Mouse (Mus musculus) layer of hippocampus, adult 2 months (tissue): ENCODE measurements around the gene Armc10. TPM values are rescaled to one million over a fixed set of nuclear protein-coding genes. Genes with fewer than 3 reads are reported as not detected.
"Not testable (repeated sequence)": the region's sequence is repeated elsewhere in the genome, so short reads cannot be mapped to it uniquely, and the experiment has no call there.

Experiments used
- DNase-seq, 2 experiments: peaks; one replicate each; pipeline ENCODE4 v3.0.0; 2022; ENCODE audit warnings: low spot score in 2 of 2
- H3K27ac ChIP-seq: fragments of 200-600 bp; 2 replicates; pipeline ENCODE4 v1.8.1; 2022
- H3K4me3 ChIP-seq: fragments of 200-600 bp; 2 replicates; pipeline ENCODE4 v1.8.1; 2022; ENCODE audit warnings: mild to moderate bottlenecking
- CTCF ChIP-seq: fragments of 200-600 bp; conservative IDR thresholded peaks from 2 replicates; pipeline ENCODE4 v1.8.1; 2022; ENCODE audit warnings: antibody characterized with exemption, mild to moderate bottlenecking, moderate library complexity
- total RNA-seq, 2 experiments: library from RNA; stranded (reverse); gene quantifications; 2 replicates each; pipeline ENCODE4 v1.2.3; 2021

The Armc10 gene
- total RNA-seq, 2 experiments from 2014 or later = 20.6 to 23.3 TPM

DNA sequence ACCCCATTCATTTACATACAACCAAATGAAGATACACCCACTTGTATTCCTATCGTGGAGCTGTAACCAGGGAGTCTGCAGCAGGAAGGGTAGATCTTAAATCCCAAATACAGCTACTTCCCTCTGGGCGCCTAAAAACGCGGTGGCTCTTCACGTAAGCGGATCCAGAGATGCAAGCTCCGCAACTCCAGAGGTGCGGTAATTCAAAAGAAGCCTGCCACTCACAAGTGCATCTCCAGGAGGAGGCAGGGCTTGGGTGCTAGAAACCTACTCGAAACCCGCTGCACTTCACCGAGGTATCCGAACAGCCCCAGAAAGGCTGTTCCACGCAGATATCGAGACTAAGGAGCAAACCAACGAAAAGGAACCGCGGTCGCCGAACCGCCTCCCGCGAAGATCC lies 55.3 kb downstream of the Armc10 start:
- no peak for DNase-seq
- no peak for TF ChIP-seq CTCF
- peak overlapping the region; percentile 78 for H3K4me3 ChIP-seq
- H3K27ac ChIP-seq = peak overlapping the region; percentile 99

DNA sequence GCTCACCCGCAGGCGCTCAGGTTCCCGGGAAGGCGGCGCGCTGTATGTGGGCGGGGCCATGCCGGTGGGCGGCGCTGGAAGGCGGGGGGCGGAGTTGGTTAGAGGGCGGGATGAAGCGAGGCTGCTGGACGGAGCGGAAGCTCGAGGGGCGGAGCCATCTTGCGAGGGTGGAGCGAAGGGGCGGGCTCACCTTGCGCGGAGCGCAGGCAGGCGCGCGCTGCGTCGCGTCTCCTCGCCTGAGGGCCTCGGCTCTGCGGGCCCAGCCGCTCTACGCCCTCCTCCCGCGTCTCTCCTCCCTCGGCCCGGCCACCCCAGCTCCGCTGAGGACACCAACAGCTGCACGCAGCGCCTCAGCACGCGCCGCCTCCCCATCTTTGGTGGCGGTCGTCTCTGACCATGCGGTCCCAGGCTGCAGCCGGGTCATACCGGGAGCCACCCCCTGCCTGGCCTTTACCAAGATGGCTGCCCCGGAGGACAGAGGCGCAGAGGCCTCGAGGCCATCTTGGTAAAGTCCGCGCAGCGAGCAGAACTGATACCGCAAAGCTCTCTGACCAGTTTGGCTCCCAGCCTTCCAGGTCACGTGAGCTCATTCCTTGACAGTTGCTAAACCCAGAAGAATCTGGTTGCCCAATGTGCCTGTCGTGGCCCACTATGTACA lies 55.9 kb downstream of the Armc10 start, which contains the start of gene Napepld:
Napepld (minus strand) TSS at position 46 of the 658 bp plus-strand sequence.
- peak; percentile 99 for DNase-seq
- no peak for TF ChIP-seq CTCF
- H3K27ac ChIP-seq = peak within 1 kb of the TSS; percentile 99
- peak within 1 kb of the TSS; percentile 78 for H3K4me3 ChIP-seq

DNA sequence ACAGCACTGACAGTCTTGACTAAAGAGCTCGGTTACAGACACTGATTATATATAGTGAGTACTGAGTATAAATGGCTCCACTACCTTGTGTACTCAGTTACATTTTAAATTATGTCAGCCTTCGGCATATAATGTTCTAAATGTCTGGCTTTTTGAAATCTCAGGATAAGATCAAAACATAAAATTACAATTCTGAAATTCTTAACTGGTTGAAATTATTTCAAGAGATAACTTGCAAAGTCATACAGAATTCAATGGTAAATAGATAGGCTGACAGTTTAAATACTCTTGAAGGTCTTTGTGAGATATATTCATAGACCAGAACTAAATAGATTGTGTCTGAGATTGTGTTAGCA lies 56.4 kb downstream of the Armc10 start:
- Histone ChIP-seq H3K27ac (peak overlapping the region; percentile 99), H3K4me3 (peak overlapping the region; percentile 78)
- no peak for TF ChIP-seq CTCF
- no peak for DNase-seq

DNA sequence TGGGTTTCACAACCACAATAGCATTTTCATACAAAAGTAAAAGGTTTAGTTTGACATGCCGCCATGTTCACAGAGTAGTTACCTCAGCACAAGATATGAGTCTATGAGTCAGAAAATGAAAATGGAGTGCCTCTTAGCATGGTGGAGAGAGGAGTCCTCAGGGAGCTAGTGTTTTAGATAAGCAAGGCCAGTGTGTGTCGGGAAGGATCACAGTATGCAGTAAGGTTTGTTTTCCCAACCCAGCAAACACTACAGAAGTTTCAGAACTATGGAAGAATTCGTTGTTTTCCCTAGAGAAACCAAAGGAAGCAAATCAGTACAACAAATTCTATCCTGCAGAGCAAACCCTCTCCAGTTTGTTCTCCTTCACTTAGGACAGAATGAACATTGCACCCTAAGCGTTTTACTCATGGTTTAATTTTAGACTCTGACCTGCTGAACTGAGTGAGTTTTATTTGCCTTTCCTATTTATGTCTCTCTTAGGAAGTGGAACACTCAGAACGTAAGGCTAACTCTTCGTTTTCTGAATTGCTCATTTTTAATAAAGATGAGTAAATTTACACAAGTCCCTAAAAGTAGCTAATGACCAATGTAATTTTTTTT lies 57.4 kb downstream of the Armc10 start:
- Histone ChIP-seq H3K4me3 (no peak overlapping the region), H3K27ac (no peak overlapping the region; the same call in 1 of the 2 replicates)
- TF ChIP-seq CTCF = no peak
- no peak for DNase-seq

DNA sequence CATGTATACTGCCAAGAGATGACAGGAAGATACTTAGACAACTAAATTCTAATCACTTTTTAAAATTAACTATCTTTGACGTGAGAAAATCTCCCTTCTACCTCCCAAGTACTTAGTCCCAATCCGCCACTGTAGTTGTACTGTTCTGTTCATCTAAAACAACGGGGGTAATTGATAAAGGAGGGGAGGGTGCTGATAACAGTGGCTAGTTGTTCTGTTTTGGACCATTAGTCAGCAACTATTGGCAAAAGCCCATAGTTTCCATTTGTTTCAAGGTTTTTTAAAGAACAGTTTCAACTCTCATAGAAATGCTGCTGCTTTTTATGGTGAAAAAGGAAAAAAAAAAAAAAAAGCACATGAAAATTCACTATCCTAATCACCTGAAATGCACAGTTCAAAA lies 58.1 kb downstream of the Armc10 start:
- TF ChIP-seq CTCF = no peak
- DNase-seq = no peak
- Histone ChIP-seq H3K27ac (peak overlapping the region; percentile 16; the same call in 1 of the 2 replicates), H3K4me3 (no peak overlapping the region)

DNA sequence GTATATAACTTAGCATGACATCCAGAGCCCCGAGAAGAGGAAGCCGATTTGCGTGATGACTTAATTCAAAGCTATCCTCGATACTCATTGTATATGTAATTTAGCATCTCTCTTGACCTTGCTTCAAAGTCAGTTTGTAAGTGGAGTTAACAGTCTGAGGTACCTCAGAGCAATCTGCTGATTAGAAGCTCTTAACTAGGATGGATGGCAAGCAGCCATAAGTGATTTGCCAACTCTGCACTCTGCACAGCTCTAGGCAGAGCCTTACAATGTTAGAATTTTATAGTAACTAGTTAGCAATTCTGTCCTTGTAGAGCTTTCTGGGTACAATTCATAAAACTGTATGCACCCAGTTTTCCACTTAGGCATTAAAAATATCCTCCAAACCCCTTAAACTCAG lies 60.9 kb downstream of the Armc10 start:
- TF ChIP-seq CTCF = no peak
- DNase-seq = no peak
- Histone ChIP-seq H3K27ac (no peak overlapping the region), H3K4me3 (no peak overlapping the region)

DNA sequence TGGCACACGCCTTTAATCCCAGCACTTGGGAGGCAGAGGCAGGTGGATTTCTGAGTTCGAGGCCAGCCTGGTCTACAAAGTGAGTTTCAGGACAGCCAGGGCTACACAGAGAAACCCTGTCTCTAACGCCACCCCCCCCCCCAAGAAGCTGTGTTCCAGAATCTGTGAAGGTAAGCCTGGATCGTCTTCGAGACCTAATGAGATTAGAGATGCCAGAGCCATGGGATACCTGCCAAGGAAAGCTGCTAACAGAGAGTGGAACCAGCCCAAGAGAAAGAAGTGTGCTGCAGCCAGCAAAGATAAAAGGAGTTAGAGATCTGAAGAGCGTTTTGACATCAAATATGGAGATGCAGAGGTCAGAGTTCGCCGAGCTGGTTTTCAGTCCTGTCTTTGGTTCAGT lies 62.4 kb downstream of the Armc10 start:
- H3K27ac ChIP-seq, H3K4me3 ChIP-seq, DNase-seq: not testable (repeated sequence)

Other genes starting within 250 kb of the Armc10 start
- under 1 TPM; 0.20 to 0.28 TPM for gene Ccdc146, start 221.1 kb upstream of the Armc10 start, total RNA-seq
- gene Fam185a, start 220.9 kb upstream of the Armc10 start, total RNA-seq = 10 to 100 TPM; 12.1 to 13.2 TPM
- under 1 TPM; 0.23 to 0.47 TPM for gene Lrrc17, start 102.3 kb upstream of the Armc10 start, total RNA-seq
- under 1 TPM; 0.29 to 0.41 TPM for gene Fbxl13, start 179 bp upstream of the Armc10 start, total RNA-seq
- gene Napepld, start 55.6 kb downstream of the Armc10 start, total RNA-seq = 10 to 100 TPM; 28.4 to 34.7 TPM
- 10 to 100 TPM; 72.9 to 73.9 TPM for gene Pmpcb, start 91.3 kb downstream of the Armc10 start, total RNA-seq
- gene Dnajc2, start 139.4 kb downstream of the Armc10 start, total RNA-seq = 10 to 100 TPM; 28.0 to 34.1 TPM
- gene Psmc2, start 139.5 kb downstream of the Armc10 start, total RNA-seq = 100 to 1,000 TPM; 116 to 118 TPM
- not detected for gene Slc26a5, start 219.8 kb downstream of the Armc10 start, total RNA-seq